8 mouse cellular contexts compared by ENCODE assay signal in the genomic region with DNA sequence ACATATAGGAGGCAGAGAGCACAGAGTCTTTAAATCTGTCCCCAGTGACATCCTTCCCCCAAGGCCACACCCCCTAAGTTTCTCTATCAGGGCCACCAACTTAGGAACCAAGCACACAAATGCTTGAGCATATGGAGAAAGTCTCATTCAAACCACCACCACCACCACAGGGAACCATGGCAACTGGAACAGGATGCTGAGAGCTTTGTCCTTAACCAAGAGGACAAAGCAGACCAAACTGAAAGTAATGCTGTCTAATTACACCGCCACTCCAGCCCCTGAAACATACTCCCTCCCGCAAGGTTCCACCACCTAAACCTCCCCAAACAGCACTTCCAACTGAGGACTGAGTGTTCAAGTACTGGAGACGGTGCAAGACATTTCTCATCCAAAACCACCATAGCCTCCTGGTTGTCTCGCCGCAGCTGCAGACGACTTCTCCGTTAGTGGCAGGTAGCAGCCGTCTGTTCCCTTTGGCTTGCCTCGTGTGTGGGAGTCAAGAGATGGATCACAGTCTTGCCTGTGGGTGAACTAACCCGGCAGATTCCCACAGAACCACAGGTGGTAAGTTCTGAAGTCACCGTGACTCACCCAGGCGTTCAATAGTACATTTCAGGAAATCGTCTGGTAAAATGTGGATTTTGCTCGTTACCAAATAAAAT. TPM values are rescaled to one million over a fixed set of nuclear protein-coding genes. Genes with fewer than 3 reads are reported as not detected.
DNase-seq lines count a peak whose midpoint lies in the region; ATAC-seq and TF ChIP-seq lines count a peak whose summit lies in the region.

No protein-coding gene starts in this region.

- 56% methylated on average over 14 of the region's 14 CpGs for WGBS in kidney, adult 2 months
- 57% methylated on average over 14 of the region's 14 CpGs for WGBS in kidney, embryonic 15.5 days

- H3K9ac ChIP-seq in kidney, embryonic 15.5 days = no peak overlapping the region

- no peak for TF ChIP-seq CTCF in kidney, adult 2 months (conservative IDR thresholded peaks at IDR 0.05; ENCODE audit: insufficient read depth, insufficient read length, low read depth, low read length)

- no peak for ATAC-seq in kidney, embryonic 15.5 days (replicated peaks; ENCODE audit: low FRiP score)

- H3K9me3 ChIP-seq in kidney, embryonic 15.5 days (replicated peaks) = no peaks in the 10 kb centered on the region

- H3K4me1 ChIP-seq in kidney, adult 2 months (ENCODE audit: control insufficient read depth, insufficient read depth, low read length) = 0 out of 2 replicates have a peak, but pooled peaks cover 3% of the 10 kb centered on the region
- H3K4me1 ChIP-seq in kidney, embryonic 15.5 days = peaks cover 32% of the 10 kb centered on the region

- no peaks in the 10 kb centered on the region for H3K27me3 ChIP-seq in kidney, adult 2 months (replicated peaks; ENCODE audit: control insufficient read depth, insufficient read depth, low read length)
- no peaks in the 10 kb centered on the region for H3K27me3 ChIP-seq in kidney, embryonic 15.5 days

- no peak for TF ChIP-seq POLR2A in kidney, adult 2 months (IDR thresholded peaks at IDR 0.05; ENCODE audit: low read depth, low read length)

- no peak overlapping the region for H3K27ac ChIP-seq in kidney, adult 2 months (ENCODE audit: insufficient read depth, low read depth, low read length)
- H3K27ac ChIP-seq in kidney, embryonic 15.5 days = no peak overlapping the region

- no peak overlapping the region for H3K4me3 ChIP-seq in kidney, adult 2 months (ENCODE audit: insufficient read depth, low read depth, low read length)
- no peak overlapping the region for H3K4me3 ChIP-seq in kidney, embryonic 15.5 days (replicated peaks)

- no peaks in the 10 kb centered on the region for H3K36me3 ChIP-seq in kidney, adult 2 months (ENCODE audit: control insufficient read depth, insufficient read depth, low read length)
- H3K36me3 ChIP-seq in kidney, embryonic 15.5 days = no peaks in the 10 kb centered on the region

- DNase-seq in layer of hippocampus, adult 11-12 months (ENCODE audit: low spot score) = peak; percentile 58
- DNase-seq in layer of hippocampus, postnatal 25 days (ENCODE audit: extremely low spot score in 1 of 2, low spot score in 1 of 2) = no peak
- peak; percentile 50 to 57 for DNase-seq in cerebellum, postnatal 10 days
- DNase-seq in layer of hippocampus, adult 8-10 months (ENCODE audit: low spot score in 2 of 2) = peak; percentile 61 to 66
- DNase-seq in right cerebral cortex, postnatal 25 days = peak; percentile 77
- DNase-seq in heart, postnatal 4 days = no peak
- no peak for DNase-seq in kidney, adult 2 months

- no peak overlapping the region for H3K4me2 ChIP-seq in kidney, embryonic 15.5 days

RNA-seq across cellular contexts. Expression of gene Ppm1h, which starts 39.3 kb away (rescaled TPM):
- total RNA-seq in layer of hippocampus, postnatal 25 days (2021) = 10 to 100 TPM; 78.2 to 78.5 TPM
- total RNA-seq in layer of hippocampus, adult 8-10 months (2022) = 10 to 100 TPM; 67.7 to 79.8 (median 72.7) TPM
- 1 to 10 TPM; 8.1 to 8.3 TPM for total RNA-seq in heart, postnatal 4 days (2021)
- 27.1 and 29.2 TPM in 2 replicates for polyA plus RNA-seq in kidney, adult 2 months (2012; rRNA removed)
- 20.2 and 22.1 TPM in 2 replicates for polyA plus RNA-seq in kidney, embryonic 15.5 days (2015; fragmentation: Nextera tagmentation; extraction: Ambion mirVana)

Comparison
In these comparisons a context has a peak if more than half of its experiments do, and no peak if none do; other contexts are left out.
1. DNase-seq: peak in layer of hippocampus, adult 11-12 months (single experiment), cerebellum, postnatal 10 days (2 of 2), layer of hippocampus, adult 8-10 months (2 of 2) and right cerebral cortex, postnatal 25 days (single experiment); none in layer of hippocampus, postnatal 25 days (0 of 2), heart, postnatal 4 days (single experiment) and kidney, adult 2 months (single experiment).
2. RNA of gene Ppm1h, which starts 39.3 kb away (total RNA-seq): 78.2 to 78.5 TPM in layer of hippocampus, postnatal 25 days and 67.7 to 79.8 TPM in layer of hippocampus, adult 8-10 months; 8.1 to 8.3 TPM in heart, postnatal 4 days; every median in the first group is over 4 times any median in the second.